Mouse (Mus musculus): ENCODE measurements at regions not wholly inside any gene's neighbourhood (a gene's known extent, or its start where the extent isn't known, plus 50 kb on each side); places are given as distances from the start of the nearest gene placed in this dataset.
"Not testable (repeated sequence)": the region's sequence is repeated elsewhere in the genome, so short reads cannot be mapped to it uniquely, and the experiment has no call there.

GRCm38 (mm10) chr10:96372616-96373346 is 236.4 kb downstream of the Gm5426 start:
- no peak for DNase-seq (ENCODE audit: low spot score)

- DNase-seq (ENCODE audit: low spot score), result no peak
These were observed 237.1 kb downstream of the Gm5426 start for GRCm38 (mm10) chr10:96373481-96373880.

- no peak for DNase-seq (ENCODE audit: low spot score)
These were observed 238.1 kb downstream of the Gm5426 start for GRCm38 (mm10) chr10:96374293-96375069.

GRCm38 (mm10) chr10:96375070-96375447 is 238.7 kb downstream of the Gm5426 start:
- DNase-seq (ENCODE audit: low spot score), result no peak

- no peak for DNase-seq (ENCODE audit: low spot score)
These were observed 239.3 kb upstream of the Btg1 start for GRCm38 (mm10) chr10:96377549-96377948.

- DNase-seq (ENCODE audit: low spot score), result no peak
These were observed 237.6 kb upstream of the Btg1 start for GRCm38 (mm10) chr10:96379016-96379771.

- no peak for DNase-seq (ENCODE audit: low spot score)
These were observed 235.1 kb upstream of the Btg1 start for GRCm38 (mm10) chr10:96381664-96382063.

- DNase-seq (ENCODE audit: low spot score), result no peak
These were observed 225.1 kb upstream of the Btg1 start for GRCm38 (mm10) chr10:96391748-96392147.

- no peak for DNase-seq (ENCODE audit: low spot score)
These were observed 224.0 kb upstream of the Btg1 start for GRCm38 (mm10) chr10:96392836-96393235.

- no peak for DNase-seq (ENCODE audit: low spot score)
These were observed 222.6 kb upstream of the Btg1 start for GRCm38 (mm10) chr10:96394210-96394609.

- no peak for DNase-seq (ENCODE audit: low spot score)
These were observed 221.8 kb upstream of the Btg1 start for GRCm38 (mm10) chr10:96395017-96395416.

GRCm38 (mm10) chr10:96397931-96398561 is 218.8 kb upstream of the Btg1 start:
- no peak for DNase-seq (ENCODE audit: low spot score)

- DNase-seq (ENCODE audit: low spot score), result no peak
These were observed 218.1 kb upstream of the Btg1 start for GRCm38 (mm10) chr10:96398562-96399288.

GRCm38 (mm10) chr10:96399636-96400400 is 217.0 kb upstream of the Btg1 start:
- DNase-seq (ENCODE audit: low spot score), result no peak

- no peak for DNase-seq (ENCODE audit: low spot score)
These were observed 216.0 kb upstream of the Btg1 start for GRCm38 (mm10) chr10:96400793-96401192.

GRCm38 (mm10) chr10:96406306-96406705 is 210.5 kb upstream of the Btg1 start:
- DNase-seq (ENCODE audit: low spot score), result no peak

GRCm38 (mm10) chr10:96407846-96408245 is 209.0 kb upstream of the Btg1 start:
- DNase-seq (ENCODE audit: low spot score), result no peak

- no peak for DNase-seq (ENCODE audit: low spot score)
These were observed 208.6 kb upstream of the Btg1 start for GRCm38 (mm10) chr10:96408250-96408649.

GRCm38 (mm10) chr10:96410028-96410427 is 206.8 kb upstream of the Btg1 start:
- DNase-seq (ENCODE audit: low spot score), result no peak

GRCm38 (mm10) chr10:96414807-96415206 is 202.0 kb upstream of the Btg1 start:
- DNase-seq (ENCODE audit: low spot score), result no peak

- DNase-seq (ENCODE audit: low spot score), result not testable (repeated sequence)
These were observed 195.3 kb upstream of the Btg1 start for GRCm38 (mm10) chr10:96421506-96421905.
